Mouse (Mus musculus): ENCODE measurements around the gene Trappc11. TPM values are rescaled to one million over a fixed set of nuclear protein-coding genes. Genes with fewer than 3 reads are reported as not detected.

Gene Trappc11
- 10 to 100 TPM; 23.4 to 25.9 TPM for total RNA-seq (2021)

DNA sequence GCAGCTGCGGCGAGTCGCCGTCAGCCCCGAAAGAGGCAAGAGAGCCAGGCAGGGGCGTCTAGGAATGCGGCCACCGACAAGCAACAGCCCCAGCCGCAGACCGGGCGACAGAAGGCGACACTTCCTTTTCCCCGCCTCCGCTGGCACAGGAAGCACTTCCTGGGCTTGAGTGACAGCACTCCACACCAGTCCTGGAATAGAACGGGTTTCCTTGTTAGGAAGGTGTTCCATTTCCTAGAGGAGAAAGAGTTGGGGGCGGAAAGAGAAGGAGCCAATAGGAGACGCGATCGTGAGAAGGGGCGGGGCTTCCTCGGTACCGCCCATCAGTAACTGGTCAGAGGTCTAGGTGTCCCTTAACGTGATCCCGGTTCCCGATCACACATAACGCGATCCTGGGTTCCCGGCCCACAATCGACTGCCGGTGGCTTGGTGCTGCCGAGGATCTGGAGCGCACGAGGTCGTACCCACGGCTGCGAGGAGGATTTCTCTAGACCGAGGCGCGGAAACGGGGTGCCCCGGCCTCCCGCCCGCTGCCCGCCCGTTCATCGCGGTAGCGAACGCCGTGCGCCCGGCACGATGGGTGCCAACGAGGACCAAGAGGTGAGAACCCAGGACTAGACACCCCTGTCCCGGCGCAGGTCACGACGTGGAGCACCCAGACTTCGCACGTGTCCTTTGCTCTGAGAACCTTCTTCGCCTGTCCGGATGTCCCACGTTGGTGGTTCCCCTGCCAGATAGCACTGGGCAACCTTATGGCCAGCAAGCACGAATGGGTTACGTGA is at the start of gene Trappc11, which contains the start of gene Rwdd4a:
Trappc11 (minus strand) TSS at position 127 of the 782 bp plus-strand sequence.
Rwdd4a (plus strand) TSS at position 321 of the 782 bp plus-strand sequence.
- DNase-seq, result peak; percentile 98
- intact Hi-C loops (cut with DNase I), result loop anchor here (1.0 to 5.0 kb wide), 3 partner anchors 121 to 161 kb away; partner anchors contain the start of gene Ing2

DNA sequence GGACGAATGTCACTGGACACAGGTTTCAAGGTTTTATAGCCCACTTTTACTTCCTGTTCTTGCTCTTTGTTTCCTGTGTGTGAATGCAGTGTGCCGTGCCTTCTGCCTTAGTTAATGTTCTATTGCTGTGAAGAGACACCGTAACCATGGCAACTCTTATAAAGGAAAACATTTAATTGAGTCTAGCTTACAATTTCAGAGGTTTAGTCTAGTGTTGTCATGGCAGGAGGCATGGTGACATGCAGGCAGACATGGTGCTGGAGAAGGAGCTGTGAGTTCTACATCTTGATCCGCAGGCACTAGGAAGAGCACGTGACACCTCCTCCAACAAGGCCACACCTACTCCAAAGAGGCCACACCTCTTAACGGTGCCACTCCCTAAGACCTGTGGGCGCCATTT is 48.2 kb upstream of the Trappc11 start:
- DNase-seq, result no peak
- intact Hi-C loops (cut with DNase I), result no loop called here

DNA sequence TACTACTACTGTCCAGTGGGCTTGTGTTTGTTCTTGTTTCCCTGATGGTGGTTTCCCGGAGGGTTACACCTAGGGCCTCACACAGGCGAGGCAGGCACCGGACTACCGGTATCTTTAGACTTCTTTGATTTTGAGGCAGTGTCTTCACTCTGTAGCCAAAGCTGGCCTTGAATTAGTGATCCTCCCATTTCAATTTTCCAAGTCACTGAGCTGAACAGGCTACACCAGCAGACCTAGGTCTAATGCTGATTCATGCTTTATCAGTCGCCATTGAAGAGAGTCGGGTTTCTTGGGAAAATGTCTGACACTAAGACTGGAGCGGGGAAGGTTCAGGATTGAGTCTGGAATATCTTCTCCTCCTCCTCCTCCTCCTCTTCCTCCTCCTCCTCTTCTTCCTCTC is 40.2 kb upstream of the Trappc11 start:
- no peak for DNase-seq
- intact Hi-C loops (cut with DNase I), result no loop called here

DNA sequence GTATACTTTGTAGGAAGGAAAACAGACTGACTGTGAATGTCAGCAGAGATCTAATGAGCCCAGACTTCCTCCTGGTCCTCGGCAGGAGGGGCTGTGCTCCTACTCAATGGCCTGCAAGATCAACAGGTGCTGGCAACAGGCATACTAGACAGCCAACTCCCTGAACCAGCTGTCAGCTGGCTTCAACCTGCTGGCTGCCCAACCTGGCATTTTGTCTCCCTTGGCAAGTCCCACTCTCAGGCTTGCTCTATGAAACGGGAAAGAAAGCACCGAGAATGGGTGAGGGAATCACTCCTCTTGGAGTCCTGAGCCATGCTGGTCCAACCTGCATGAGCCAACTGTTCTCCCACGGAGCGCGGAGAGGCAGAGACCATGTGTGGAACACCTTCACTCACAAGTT is 36.9 kb upstream of the Trappc11 start:
- intact Hi-C loops (cut with DNase I), result no loop called here
- DNase-seq, result no peak

DNA sequence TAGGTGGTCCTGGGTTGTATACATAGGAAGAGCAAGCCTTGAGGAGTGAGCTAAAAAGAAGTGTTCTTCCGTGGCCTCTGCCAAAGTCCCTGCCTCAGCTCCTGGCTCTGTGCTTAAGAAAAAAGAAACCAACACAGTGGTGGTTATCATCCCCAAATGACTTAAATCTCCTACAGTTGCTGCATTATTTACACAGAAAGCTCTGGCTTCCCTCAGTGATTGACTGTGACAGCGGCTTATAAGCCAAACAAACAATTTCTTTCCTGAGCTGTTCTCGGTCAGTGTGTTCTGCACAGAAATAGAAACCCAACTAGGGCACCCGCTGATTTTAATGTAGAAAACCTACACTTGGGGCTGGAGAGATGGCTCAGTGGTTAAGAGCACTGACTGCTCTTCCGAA is 34.8 kb upstream of the Trappc11 start:
- intact Hi-C loops (cut with DNase I), result no loop called here
- DNase-seq, result no peak

DNA sequence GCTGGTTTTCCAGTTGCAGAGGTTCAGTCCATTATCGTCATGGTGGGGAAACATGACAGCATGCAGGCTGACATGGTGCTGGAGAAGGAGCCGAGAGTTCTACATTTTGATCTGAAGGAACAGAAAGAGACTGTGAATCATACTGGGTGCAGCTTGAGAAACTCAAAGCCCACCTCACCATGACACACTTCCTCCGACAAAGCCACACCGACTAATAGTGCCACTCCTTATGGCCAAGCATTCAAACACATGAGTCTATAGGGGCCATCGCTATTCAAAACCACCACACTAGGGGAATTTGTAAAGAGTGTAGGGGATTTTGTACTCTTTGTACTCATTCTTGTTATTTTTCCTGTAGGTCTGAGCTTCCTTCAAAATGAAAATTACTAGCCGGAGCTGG is 33.3 kb upstream of the Trappc11 start:
- no peak for DNase-seq
- intact Hi-C loops (cut with DNase I), result no loop called here

DNA sequence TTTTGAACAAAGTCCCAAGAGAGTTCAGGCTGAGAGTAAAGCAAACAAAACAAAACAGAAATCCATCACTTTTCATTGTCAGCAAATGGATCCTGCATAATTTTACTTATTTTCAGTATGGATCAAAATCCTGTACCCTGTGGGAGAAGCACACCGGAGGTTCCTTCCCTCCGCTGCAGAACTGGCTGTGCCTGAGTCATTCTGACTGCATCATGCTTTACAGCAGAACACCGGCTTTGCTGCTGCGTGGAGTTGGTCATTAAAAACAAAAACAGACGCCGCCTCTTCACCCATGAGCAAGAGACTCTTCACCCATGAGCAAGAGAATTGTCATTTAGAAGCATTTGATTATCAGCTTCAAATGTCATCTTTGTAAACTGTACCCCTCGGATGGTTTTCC is 27.5 kb upstream of the Trappc11 start:
- intact Hi-C loops (cut with DNase I), result no loop called here
- no peak for DNase-seq

DNA sequence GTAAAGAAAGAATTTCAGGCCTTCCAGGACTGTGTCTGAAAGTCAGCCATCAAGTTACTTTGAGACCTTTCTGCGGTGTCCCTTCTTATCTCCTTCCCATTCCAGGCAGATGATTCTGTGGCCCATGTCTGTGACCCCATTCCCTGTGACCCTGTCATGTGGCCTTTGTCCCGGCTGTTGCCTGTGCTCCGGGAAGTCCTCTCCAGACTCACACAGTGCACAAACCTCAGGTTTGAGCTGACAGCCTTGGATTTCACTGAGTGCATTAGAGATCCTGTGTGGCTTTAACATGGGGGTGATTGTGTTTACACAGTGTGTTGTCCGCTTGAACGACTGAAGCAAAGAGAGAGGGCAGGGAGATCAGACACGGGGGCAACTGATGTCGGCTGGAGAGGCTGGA is 25.0 kb upstream of the Trappc11 start:
- no peak for DNase-seq
- intact Hi-C loops (cut with DNase I), result no loop called here

DNA sequence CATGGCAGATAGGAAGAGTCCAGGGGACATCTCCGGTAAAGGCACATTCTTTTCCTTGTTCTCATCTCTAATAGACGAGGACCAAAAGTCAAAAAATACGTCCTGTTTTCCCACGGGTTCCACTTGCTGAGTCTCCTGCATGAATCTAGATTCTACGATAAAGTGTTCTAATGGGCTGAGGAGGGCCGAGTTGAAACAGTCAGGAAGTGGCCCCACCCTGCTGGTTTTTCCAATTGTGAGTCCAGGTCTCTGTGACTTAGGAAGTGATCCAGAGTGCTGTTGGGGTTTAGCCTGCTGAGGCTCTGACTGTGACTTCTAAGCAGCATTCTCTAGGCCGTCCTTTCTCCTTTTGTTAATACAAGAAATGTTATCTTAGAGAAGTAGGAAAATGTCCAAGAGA is 23.2 kb upstream of the Trappc11 start:
- peak; percentile 4 to 20 for DNase-seq
- intact Hi-C loops (cut with DNase I), result no loop called here

DNA sequence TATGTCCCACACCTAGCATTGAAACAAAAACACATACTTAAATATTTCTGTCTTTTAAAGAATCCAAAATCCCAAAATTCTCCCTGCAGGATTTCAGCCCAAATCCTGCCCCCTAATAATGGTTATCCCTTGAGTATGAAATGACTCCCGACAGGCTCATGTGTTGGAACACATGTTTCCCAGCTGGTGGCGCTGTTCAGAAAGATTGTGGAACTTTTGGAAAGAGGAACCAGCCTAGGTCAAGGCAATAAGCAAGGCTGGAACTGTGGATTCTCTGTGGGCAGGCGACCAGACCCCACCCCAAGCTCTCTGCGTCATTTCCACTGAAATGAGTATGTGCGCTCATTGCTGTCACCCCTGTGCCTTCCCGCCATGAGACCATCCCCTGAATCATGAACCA is 20.3 kb upstream of the Trappc11 start:
- intact Hi-C loops (cut with DNase I), result no loop called here
- no peak for DNase-seq

DNA sequence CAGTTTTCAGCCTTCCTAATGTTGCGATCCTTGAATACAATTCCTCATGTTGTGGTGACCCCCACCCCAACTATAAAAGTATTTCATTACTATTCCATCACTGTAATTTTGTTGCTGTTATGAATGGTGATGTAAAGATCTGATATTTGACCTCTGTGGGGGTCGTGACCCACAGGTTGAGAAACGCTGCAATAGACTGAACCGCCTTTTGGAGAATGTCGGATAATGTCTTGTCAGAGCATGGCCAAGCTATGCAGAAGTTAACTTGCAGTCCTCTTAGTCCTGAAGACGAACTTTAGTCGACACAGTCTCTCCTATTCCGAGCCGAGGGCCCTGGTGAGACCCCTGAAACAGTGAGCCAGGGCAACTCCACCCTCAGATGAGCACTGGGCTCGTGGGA is 13.8 kb upstream of the Trappc11 start:
- intact Hi-C loops (cut with DNase I), result no loop called here
- DNase-seq, result no peak

DNA sequence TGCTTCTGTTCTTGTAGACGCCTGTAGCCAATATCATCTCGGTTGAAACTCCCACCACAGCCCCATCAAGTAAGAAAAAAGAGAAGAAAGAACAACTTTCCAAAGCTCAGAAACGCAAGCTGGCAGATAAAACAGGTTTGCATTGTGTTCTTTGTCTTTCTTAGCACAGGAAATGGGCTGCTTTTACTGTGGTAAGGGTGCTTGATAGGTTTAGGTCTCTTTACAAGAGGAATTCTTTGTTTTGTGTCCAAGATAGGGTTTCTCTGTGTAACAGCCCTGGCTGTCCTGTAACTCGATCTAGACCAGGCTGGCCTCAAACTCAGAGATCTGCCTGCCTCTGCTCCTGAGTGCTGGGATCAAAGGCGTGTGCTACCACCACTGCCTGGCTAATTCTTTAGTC is 10.8 kb upstream of the Trappc11 start:
- intact Hi-C loops (cut with DNase I), result no loop called here
- DNase-seq, result no peak

DNA sequence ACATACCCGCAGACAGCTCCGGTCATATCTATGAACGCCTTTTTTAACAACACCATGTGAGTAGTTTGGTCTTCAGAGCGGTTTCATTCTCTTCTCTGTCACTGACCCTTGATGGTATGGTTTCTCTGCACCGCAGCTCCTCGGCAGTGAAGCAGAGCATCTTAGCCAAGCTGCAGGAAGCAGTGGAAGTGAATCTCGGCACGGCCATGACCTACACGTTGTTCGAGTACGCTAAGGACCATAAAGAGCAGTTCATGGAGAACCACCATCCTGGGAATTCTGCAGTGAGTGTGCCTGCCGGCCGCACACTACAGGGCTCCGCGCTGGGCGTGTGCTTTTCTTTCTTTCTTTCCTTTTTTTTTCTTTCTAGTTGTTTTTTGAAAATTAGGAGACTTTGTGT is 9.5 kb upstream of the Trappc11 start:
- DNase-seq, result no peak
- intact Hi-C loops (cut with DNase I), result no loop called here

DNA sequence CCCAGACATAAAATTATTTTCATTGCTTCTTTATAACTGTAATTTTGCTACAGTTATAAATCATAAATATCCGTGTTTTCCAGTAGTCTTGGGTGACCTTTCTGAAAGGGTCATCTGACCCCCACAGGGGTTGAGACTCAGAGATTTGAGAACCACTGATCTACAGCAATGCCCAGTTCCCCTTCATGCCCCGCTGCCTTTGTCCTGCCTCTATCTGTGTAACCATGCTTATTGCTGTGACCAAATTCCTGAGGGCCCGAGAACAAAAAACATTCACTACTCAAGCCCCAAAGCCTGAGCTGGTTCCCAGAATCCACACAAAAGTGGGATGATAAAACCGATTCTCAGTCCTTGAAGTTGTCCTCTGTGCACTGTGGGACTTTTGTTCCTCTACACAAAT is 5.1 kb upstream of the Trappc11 start:
- intact Hi-C loops (cut with DNase I), result no loop called here
- no peak for DNase-seq

DNA sequence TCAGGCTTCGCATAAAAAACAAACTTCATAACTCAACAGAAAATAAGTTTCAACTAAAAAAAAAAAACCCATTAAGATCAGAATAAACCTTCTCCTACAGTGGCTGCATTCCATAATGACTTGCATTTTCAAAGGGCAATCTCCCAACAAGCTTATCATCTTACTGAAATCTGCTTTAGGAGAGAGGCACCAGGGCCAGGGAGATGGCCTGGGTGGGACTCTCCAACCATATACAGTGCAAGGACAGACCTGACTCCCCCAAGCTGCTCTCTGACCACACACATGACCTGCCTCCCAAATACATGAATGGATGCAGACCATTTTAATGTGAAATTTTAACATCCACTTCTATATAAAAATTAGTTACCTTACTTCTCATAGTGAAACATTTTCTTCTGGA is 5.2 kb downstream of the Trappc11 start:
- intact Hi-C loops (cut with DNase I), result no loop called here
- no peak for DNase-seq

DNA sequence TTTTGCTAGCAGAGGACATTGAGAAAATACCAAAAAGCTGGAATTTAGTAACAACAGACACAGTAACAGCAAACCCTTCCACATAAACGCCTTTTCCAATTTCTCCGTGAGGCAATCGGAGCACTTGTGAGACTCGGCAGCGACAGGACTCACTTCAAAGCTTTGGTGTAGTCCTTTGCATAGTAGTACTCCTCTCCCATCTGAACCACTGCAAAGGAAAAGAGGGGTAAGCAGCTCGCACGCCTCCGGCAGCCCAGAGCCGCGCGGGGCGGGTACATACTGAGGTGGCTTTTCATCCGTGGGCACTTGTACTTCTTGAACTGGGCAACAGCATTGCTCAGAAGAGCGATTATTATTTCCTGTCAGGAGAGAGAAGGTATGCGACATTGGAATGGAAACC is 19.7 kb downstream of the Trappc11 start:
- DNase-seq, result no peak
- intact Hi-C loops (cut with DNase I), result no loop called here

DNA sequence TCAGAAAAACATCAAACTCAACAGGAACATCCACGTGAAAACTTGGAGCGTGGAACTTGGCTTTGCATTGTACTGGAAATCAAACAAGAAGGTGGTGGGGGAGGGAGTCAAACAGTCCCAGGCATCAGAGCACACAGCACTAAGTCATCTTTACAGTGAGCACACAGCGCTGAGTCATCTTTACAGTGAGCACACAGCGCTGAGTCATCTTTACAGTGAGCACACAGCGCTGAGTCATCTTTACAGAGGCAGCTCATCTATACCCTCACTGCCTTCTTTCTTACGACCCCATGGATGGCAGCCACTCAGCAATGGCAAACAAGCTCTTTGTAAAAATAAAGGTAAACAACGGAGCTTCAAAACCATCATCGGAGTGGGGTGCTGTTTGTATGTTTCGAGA is 22.3 kb downstream of the Trappc11 start:
- no peak for DNase-seq
- intact Hi-C loops (cut with DNase I), result no loop called here

DNA sequence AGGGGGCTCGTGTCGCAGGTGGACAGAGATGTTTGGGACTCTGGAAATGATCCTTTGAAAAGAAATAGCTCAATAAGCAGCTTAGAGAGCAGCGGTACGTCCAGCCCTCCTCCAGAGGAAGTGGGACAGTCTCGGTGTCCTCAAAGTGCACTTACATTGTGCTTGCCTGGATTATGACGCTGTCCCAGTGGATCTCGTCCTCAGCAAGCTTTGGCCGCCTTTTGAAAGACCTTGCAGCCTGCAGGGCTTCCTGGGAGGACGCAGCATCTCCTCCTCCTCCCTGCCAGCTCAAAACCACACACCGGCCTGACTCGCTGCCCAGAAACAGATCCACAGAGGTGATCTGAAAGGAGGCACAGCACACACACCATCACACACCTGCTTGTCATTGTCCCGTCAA is 27.8 kb downstream of the Trappc11 start:
- intact Hi-C loops (cut with DNase I), result no loop called here
- no peak for DNase-seq

DNA sequence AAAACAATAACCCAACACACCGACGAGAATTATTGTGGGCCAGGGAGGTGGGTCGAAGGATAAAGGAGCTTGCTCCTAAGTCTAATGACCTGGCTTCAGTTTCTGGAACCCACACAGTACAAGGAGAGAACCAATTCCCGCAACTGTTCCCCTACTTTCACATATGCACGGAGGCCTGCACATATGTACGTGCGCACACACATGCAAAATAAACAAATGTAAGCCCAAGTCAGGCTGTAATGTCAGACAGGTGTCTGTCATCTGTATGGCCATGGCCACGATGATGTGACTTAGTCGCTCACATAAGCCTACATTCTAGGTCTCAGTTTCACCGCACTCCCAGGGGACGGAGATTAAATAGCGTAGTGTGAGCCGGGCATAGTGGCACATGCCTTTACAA is 30.7 kb downstream of the Trappc11 start:
- DNase-seq, result no peak
- intact Hi-C loops (cut with DNase I), result no loop called here

DNA sequence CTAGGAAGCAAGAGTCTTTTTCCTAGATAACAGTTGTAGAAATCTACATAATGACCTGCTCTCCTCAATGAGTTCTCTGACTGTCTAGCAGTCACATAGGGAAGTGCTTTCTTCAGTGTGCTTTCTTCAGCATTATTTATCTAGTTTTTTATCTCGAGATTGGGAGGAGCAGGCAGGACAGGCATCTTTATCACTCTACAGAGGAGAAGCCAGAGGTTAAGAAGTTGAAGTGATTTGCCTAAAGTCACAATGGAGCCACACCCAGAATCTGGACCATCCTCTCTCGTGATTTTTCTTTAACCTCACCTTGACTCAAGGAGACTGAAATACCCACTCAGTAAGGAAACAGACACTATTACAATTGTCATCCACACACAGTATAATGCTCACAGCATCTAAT is 31.3 kb downstream of the Trappc11 start:
- DNase-seq, result no peak
- intact Hi-C loops (cut with DNase I), result no loop called here

DNA sequence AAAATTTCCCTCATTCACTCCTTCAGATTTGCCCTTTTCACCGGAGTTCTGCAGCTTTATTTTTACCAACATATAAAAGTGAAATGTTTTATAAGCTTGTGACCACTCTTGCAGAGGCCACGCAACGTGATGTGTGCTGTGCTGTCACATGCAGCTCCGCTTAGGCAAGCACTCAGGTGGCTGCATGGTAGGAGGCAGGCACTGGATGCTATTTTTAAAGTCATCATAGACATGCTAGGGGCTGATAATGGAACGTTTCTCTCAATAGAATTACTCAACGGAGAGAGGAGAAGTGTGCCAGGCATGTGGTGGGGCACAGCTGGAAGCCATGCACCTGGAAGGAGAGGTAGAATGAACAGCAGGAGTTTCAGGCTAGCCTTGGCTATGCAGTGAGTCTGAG is 37.8 kb downstream of the Trappc11 start:
- DNase-seq, result peak in 1 of 2 experiments; percentile 10

DNA sequence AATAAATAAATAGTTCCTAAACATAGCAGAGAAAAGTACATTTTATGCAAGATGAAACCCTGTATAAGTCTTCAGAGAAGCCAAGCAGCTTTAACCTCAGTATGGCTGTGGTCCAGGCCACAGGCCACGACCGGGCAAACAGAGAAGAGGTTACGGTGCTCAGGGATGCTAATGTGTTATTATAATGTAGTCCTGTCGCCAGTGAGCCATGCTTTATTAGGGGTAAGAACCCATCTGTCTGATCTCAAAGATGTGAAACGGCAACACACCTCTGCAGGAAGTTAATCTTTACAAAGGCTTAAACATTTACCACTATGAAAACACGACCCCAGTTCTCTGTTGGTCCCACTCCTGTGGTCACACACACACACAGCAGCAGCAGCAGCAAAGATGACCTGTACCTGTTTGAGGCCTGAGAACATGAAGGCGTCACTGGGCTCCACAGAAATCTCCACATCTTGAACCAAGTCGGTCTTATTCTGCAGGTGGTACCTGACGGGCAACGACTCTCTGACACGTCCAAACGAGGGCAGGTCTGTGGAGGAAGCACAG is 38.6 kb downstream of the Trappc11 start:
- intact Hi-C loops (cut with DNase I), result no loop called here
- no peak for DNase-seq

More for the DNA sequence above, 37.8 kb downstream of the Trappc11 start:
- intact Hi-C loops (cut with DNase I), result no loop called here

DNA sequence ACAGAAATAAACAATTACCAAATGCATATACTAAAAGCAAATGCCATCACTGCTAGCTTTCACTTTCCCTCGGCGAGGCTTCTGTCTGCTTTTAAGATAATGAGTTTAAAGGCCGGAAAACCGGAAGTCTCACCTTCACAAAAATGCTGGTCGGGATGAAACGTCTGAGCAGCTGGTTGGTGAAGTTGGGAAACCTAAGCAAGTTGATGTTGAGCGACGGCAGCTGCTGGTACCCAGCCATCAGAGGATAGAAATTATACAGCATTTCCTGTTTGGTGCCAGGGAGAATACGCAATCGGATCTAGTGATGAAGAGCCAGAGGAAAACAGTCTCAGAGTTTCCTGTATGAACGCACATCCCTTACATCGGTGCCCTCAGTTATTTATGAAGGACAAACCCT is 40.2 kb downstream of the Trappc11 start:
- intact Hi-C loops (cut with DNase I), result no loop called here

More for the DNA sequence above, 40.2 kb downstream of the Trappc11 start:
- DNase-seq, result no peak

Data from heart, postnatal 10 days (tissue).